Mouse (Mus musculus) CH12.LX (cell line): Measurements from ENCODE around the gene Pcyox1.

Experiments used
- CTCF ChIP-seq, 2 experiments: IDR thresholded peaks in 1 of 2; conservative IDR thresholded peaks in 1 of 2; 2 replicates each; pipeline ENCODE4 v1.5.1; 2011 to 2012; ENCODE audit warnings: low read depth in 2 of 2, low read length in 2 of 2, improper control_type of control experiment in 1 of 2, inconsistent platforms in 1 of 2, mild to moderate bottlenecking in 1 of 2, moderate library complexity in 1 of 2
- EP300 ChIP-seq: IDR thresholded peaks from 2 replicates; pipeline ENCODE4 v1.6.1; 2011; ENCODE audit warnings: low read length, improper control_type of control experiment
- ETS1 ChIP-seq: conservative IDR thresholded peaks from 2 replicates; pipeline ENCODE4 v1.6.1; 2012; ENCODE audit warnings: low read depth, mild to moderate bottlenecking, inconsistent platforms, low read length, improper control_type of control experiment, moderate library complexity
- GABPA ChIP-seq: IDR thresholded peaks from 2 replicates; pipeline ENCODE4 v1.6.1; 2012; ENCODE audit warnings: low read depth, low read length, improper control_type of control experiment, inconsistent platforms; ENCODE audit not compliant: insufficient replicate concordance
- IRF4 ChIP-seq: IDR thresholded peaks from 2 replicates; pipeline ENCODE4 v1.6.1; 2014; ENCODE audit warnings: low read depth, mild to moderate bottlenecking, inconsistent platforms, low read length, improper control_type of control experiment
- JUND ChIP-seq: conservative IDR thresholded peaks from 2 replicates; pipeline ENCODE4 v1.6.1; 2011; ENCODE audit warnings: low read depth, low read length, improper control_type of control experiment
- KAT2A ChIP-seq: IDR thresholded peaks from 2 replicates; pipeline ENCODE4 v1.6.1; 2012; ENCODE audit warnings: low read length, improper control_type of control experiment, inconsistent platforms; ENCODE audit not compliant: insufficient replicate concordance
- MAZ ChIP-seq: IDR thresholded peaks from 2 replicates; pipeline ENCODE4 v1.6.1; 2012; ENCODE audit warnings: low read depth, mild to moderate bottlenecking, inconsistent platforms, low read length, improper control_type of control experiment, moderate library complexity
- NELFE ChIP-seq: IDR thresholded peaks from 2 replicates; pipeline ENCODE4 v1.6.1; 2011; ENCODE audit warnings: low read depth, low read length, improper control_type of control experiment
- POLR2A ChIP-seq: IDR thresholded peaks from 2 replicates; pipeline ENCODE4 v1.6.1; 2011; ENCODE audit warnings: low read depth, mild to moderate bottlenecking, improper control_type of control experiment, low read length
- POLR2AphosphoS2 ChIP-seq: IDR thresholded peaks from 2 replicates; pipeline ENCODE4 v1.6.1; 2011; ENCODE audit warnings: low read depth, low read length, improper control_type of control experiment
- RCOR1 ChIP-seq: conservative IDR thresholded peaks from 2 replicates; pipeline ENCODE4 v1.6.1; 2012; ENCODE audit warnings: low read depth, mild to moderate bottlenecking, inconsistent platforms, low read length, improper control_type of control experiment
- USF1 ChIP-seq: IDR thresholded peaks from 2 replicates; pipeline ENCODE4 v1.6.1; 2014; ENCODE audit warnings: low read depth, mild to moderate bottlenecking, inconsistent platforms, low read length, improper control_type of control experiment
- ZNF384 ChIP-seq: IDR thresholded peaks from 2 replicates; pipeline ENCODE4 v1.6.1; 2012; ENCODE audit warnings: low read depth, low read length, improper control_type of control experiment, inconsistent platforms

DNA sequence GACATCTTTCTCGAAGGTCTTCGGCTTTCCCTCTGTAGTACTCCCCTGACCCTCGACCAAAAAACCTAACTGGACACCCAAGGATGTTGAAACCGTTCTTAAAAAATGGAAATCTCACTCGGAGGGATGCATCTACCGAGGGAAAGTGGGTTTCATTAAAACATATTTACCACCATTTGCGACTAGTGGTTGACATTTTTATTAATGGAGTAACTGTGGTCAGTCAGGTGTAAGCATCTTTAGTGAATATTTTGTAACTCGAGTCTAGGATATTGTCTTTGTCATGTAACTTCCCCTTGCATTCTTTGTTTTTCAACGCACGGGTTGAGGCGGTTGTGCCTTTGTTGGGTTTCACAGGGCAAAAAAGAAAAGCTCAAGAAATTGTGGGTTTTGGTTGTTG is 8.0 kb upstream of the Pcyox1 start:
- TF ChIP-seq ZNF384 = no peak
- no peak for TF ChIP-seq CTCF (conservative IDR thresholded peaks at IDR 0.05 in 1 of 2, IDR thresholded peaks at IDR 0.05 in 1 of 2; ENCODE audit: low read depth in 2 of 2, low read length in 2 of 2)
- no peak for TF ChIP-seq IRF4
- no peak for TF ChIP-seq MAZ
- TF ChIP-seq POLR2A = no peak
- no peak for TF ChIP-seq RCOR1
- TF ChIP-seq KAT2A = no peak
- no peak for TF ChIP-seq POLR2AphosphoS2
- no peak for TF ChIP-seq USF1
- TF ChIP-seq JUND = no peak
- TF ChIP-seq NELFE = no peak
- 0 out of 2 replicates have a peak, but pooled peaks have one; percentile 15 for TF ChIP-seq EP300
- no peak; the same call in 1 of the 2 replicates for TF ChIP-seq ETS1
- no peak for TF ChIP-seq GABPA
